Mouse (Mus musculus): Measurements from ENCODE around the gene Gcg.

The Gcg gene

GRCm38 (mm10) chr2:62483550-62483949 is at the start of gene Gcg:
TSS of gene Gcg (minus strand) at chr2:62483650.
- no peak for DNase-seq (ENCODE audit: low read depth, low spot score)

GRCm38 (mm10) chr2:62531065-62531464 is 47.6 kb upstream of the Gcg start:
- DNase-seq (ENCODE audit: low read depth, low spot score): no peak

GRCm38 (mm10) chr2:62526399-62526798 is 42.9 kb upstream of the Gcg start:
- no peak for DNase-seq (ENCODE audit: low read depth, low spot score)

DNA sequence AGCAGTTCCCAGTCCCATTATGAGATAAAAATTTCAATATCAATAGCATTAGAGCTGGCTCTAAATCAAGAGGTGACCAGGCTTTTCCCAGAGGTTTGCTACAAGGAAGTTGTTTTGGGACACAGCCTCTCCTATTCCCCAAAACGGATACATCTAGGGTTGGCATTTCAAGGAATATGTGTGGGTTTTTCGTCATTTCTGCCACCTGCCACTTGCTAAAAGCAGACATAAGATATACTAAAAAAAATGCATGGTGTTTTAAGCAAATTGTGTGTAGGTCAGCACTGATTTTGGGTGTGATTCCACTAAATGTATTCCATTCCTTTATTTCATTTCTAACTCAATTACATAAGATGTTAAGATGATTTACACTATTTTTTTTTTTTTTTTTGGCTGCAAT is 34.3 kb upstream of the Gcg start:
- no peak for DNase-seq (ENCODE audit: low read depth, low spot score)

DNA sequence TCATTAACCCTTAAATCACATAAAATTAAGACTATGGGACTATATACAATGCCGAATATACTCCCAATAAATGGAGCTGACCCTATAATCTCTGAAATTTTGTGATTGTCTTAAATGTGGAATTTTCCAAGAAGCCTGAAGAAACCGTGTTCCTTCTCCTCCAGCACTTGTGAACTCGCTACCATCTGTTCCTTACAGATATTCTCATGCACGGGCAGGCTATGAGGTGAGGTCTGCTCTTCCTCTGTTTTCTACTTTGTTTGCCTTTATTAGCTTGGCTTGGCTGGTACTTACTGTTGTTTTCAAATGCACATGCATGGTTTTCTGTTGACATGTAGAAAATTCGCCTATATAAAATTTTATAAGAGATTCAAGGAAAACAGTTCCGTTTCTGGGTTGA is 31.0 kb upstream of the Gcg start:
- no peak for DNase-seq (ENCODE audit: low read depth, low spot score)

- no peak for DNase-seq (ENCODE audit: low read depth, low spot score)
These were observed 30.0 kb upstream of the Gcg start for GRCm38 (mm10) chr2:62513477-62513876.

GRCm38 (mm10) chr2:62507130-62507529 is 23.7 kb upstream of the Gcg start:
- no peak for DNase-seq (ENCODE audit: low read depth, low spot score)

GRCm38 (mm10) chr2:62506441-62506840 is 23.0 kb upstream of the Gcg start:
- DNase-seq (ENCODE audit: low read depth, low spot score): no peak

DNA sequence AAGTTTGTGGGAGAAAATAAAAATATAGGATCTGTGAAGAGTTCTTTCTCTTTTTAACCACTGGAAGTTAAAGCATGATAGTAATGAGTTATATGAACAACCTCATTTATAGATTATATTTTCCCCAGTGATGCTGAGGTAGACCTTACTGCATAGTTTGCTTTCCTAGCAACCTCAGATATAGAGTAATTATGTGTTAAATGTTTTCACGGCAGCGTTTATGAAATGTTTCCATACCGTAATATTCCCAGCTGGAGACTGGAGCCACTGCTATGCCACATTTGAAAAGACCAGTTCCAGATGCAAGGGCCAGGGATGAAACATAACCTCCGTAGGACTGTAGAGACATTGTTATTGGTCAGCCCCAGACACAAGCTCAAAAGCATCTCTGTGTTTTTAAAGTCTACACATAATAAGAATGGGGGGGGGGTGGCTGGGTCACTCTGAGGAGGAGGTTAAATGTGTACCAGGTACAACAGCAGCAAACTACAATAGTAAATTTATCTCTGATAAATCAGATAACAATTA is 20.9 kb upstream of the Gcg start:
- no peak for DNase-seq (ENCODE audit: low read depth, low spot score)

GRCm38 (mm10) chr2:62503326-62503725 is 19.9 kb upstream of the Gcg start:
- no peak for DNase-seq (ENCODE audit: low read depth, low spot score)

GRCm38 (mm10) chr2:62502516-62502915 is 19.1 kb upstream of the Gcg start:
- no peak for DNase-seq (ENCODE audit: low read depth, low spot score)

DNA sequence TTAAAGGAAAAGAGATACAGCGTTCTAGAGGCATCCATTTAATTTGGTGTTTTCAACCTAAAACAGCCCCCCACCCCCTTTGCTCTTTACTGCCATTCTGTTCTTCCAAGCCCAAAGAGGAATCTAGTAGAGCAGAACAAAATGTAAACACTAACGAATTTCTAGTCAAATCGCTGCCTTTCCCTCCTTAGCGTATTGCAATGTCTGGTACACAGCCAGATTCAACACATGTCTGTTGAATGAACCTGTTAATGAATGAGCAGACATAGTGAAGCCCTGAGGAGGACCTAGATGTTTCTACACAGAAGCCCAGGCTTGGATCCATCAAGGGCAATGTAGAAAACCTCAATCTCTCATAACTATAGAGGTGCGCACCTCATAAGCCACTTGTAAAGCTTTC is 15.4 kb upstream of the Gcg start:
- no peak for DNase-seq (ENCODE audit: low read depth, low spot score)

GRCm38 (mm10) chr2:62498086-62498485 is 14.6 kb upstream of the Gcg start:
- no peak for DNase-seq (ENCODE audit: low read depth, low spot score)

DNA sequence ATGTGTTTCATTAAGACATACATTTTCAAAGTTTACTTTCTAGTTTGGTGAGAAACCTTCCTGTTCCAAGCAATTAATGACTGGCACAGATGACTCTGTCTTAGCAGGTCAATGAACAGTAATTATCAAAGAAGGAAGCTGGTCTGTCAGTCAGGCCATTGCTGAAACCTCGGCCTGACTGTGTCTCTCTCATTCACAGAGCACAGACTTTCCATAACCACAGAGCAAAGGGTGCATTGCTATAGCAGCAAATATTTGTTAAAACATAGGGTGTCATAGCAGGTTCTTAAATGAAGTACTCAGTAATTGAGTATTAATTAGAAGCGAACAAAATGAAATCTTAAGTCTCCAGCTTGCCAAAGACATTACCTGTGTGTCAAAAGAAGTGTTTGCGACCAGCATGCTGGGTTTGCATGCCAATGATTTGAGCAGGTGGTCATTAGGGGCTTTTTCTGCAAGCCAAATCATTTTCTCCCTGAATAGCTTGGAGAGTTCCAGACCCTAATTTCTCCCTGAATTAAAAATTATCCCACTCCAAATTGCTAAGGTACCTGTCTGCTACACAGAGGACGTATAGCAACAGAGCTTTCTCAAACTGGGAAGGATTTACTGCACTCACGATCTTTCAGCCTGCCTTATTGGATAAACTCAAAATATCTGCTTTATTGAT is 14.0 kb upstream of the Gcg start:
- no peak for DNase-seq (ENCODE audit: low read depth, low spot score)

- DNase-seq (ENCODE audit: low read depth, low spot score): no peak
These were observed 12.0 kb upstream of the Gcg start for GRCm38 (mm10) chr2:62495407-62495806.

DNA sequence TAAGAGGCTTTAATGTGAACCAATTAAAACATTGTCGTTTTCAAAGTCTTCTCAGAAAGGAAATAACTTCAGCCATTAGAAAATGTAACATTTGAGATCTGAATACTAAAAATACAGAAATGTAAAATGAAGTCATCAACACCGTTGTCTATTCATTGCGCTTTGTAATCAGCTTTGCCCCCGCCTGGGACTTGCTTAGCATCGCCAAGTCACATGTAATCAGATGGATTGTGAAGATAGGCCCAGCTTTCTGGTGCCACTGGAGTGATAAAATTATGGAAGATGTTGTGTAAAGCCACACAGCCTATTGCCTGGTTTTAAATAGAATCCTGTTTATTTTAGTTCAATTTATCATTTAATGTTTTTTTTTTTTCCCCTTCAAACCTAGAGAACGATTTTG is 6.4 kb upstream of the Gcg start:
- DNase-seq (ENCODE audit: low read depth, low spot score): no peak

DNA sequence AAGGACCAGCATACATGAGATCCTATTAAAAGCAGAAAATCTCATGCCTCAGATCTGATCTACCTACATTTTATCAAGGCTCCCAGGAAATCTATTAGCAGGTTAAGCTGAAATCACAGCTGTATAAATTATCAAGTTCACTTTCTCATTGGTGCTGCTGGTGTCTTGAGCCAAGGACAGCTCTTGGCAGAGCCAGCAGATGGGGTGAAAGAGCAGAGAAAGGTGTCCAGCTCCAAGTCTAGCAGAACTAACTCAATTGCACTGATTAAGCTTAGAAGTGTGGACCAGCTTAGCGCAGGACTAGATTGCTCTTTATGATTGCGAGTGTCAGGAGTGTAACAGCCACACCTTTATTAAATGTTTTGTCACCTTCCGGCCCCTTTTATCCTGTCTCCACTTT is 1.5 kb upstream of the Gcg start:
- DNase-seq (ENCODE audit: low read depth, low spot score): peak; percentile 21

DNA sequence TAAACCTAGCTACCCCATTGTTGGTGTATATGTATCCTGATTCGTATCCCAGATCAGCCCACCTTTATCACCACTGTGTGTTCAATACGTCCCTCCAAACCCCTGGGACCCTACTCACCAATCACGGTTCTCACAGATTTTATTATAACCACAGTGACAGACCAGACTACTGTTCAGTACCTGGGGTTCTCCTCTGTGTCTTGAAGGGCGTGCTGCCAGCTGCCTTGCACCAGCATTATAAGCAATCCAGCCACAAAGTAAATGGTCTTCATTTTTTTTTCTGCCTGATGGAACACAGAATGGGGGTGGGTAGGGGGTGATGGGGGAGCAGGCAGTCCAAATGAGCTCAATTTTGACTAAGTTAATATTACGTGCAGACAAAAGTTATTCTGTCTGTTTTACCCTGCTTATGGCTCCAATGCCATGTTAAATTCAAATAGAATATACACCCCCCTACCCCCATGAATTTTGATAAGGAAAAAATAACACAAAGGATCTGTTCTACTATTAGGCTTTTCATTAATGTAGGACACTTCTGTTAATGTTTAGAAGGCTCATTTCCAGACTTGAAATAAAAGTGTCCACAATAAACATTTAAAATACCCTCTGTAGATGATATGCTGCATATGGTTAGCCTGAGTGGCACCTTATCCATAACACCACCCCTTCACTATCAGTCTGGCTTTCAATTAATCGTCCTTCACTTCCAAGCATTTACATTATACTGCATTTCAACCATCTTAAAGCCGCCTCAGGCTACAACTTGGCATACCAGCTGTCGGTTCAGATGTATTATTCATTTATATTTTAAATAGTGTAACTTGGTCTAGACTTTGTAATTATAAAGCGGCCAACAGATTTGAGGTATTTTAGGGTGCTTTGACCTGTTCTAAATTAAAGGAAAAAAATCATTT is 2.9 kb downstream of the Gcg start:
- DNase-seq (ENCODE audit: low read depth, low spot score): no peak

DNA sequence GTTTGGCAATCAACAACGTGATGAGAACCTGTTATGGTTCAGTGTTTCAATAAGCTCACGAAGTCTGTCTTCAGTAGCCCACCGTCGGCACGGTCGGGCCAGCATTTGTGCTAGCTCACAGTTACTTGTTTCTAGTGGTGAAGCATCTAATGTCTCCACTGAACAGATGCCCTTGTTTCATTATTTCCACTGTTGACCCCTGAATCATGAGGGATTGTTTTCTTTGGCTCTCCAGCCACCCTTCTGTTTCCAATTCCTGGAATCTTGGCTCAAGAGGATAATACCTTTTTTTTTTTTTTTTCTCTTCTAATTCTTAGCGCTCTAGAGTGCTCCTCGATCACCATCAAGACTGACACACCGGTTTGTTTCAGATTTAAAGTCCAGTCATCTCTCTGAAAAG is 13.9 kb downstream of the Gcg start:
- no peak for DNase-seq (ENCODE audit: low read depth, low spot score)

DNA sequence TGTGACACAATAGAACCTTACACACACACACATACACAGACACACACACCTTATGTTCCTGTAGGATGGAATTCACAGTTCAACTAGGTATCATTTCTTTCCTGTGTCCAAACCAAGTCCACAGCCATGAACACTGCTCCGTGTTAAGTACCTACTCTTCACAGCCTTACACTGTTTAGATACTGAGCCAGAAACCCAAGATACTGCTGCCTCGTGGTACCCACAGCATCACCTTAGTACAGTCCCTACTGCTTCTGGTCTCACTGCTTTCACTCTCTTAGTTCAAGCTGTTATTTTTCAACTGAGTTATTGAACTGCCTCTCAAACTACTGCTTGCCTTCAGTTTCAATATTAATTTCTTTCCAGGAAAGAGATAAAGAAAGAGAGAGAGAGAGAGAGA is 20.2 kb downstream of the Gcg start:
- DNase-seq (ENCODE audit: low read depth, low spot score): no peak

DNA sequence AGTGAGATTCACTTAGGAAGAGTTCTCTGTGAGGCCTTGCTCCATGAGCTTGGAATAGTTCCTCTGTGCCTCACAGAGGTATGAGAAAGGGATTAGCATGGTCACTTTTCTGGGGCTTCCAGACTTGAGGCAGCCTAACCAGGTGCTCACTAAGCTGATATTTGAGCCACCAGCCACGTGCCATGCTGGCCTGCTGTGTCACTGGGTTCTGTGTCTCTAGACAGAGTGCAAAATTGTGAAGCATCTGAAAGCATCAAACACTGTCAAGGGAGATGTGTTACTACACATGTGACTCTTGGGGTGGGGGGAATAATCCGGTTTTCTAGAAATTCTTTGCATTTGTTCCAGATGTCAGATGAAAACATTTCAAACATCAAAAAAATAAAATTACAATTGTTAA is 21.3 kb downstream of the Gcg start:
- DNase-seq (ENCODE audit: low read depth, low spot score): no peak

GRCm38 (mm10) chr2:62460815-62461450 is 22.5 kb downstream of the Gcg start:
- peak; percentile 89 for DNase-seq (ENCODE audit: low read depth, low spot score)

All from A20 (cell line).